Mouse (Mus musculus): ENCODE data around the gene 2410002F23Rik. TPM values are rescaled to one million over a fixed set of nuclear protein-coding genes. Genes with fewer than 3 reads are reported as not detected.

Gene 2410002F23Rik
- polyA plus RNA-seq, 1 experiment from 2014 or later, result 20.6 TPM

DNA sequence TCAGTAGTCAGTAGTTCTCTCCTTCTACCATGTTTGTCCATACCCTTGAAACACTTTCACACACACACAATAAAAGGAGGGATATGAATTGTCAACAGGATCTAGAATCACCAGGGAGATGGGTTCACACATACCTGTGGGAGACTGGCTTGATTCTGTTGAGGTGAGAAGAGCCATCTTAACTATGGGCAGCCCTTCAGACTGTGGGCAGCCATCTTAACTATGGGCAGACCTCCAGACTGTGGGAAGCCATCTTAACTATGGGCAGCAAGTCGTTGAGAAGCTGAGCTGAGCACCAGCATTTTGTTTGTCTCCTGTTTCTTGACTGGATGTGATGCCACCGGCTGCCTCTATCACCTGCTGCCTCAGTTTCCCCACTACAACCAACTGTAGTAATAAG is 24.8 kb downstream of the 2410002F23Rik start:
- Histone ChIP-seq H3K9ac (replicated peaks) (no peak overlapping the region), H3K4me3 (ENCODE audit: low read depth, low read length) (no peak overlapping the region), H3K4me1 (ENCODE audit: insufficient read depth) (no peaks in the 10 kb centered on the region), H3K27ac (ENCODE audit: low read depth) (no peak overlapping the region), H3K9me3 (ENCODE audit: low read length) (no peaks in the 10 kb centered on the region), H3K36me3 (replicated peaks; ENCODE audit: insufficient read depth, low read length) (no peaks in the 10 kb centered on the region), H3K4me2 (ENCODE audit: low read depth, low read length) (no peak overlapping the region), H3K27me3 (ENCODE audit: insufficient read depth, low read length) (peaks cover 3% of the 10 kb centered on the region; the same call in 1 of the 2 replicates)
- DNase-seq (no peak), ATAC-seq (no peak)
- 45% methylated on average over 2 of the region's 2 CpGs for WGBS (ENCODE audit: insufficient replicate concordance)
- TF ChIP-seq EP300 (IDR thresholded peaks at IDR 0.05; ENCODE audit: low read depth) (no peak), CTCF (IDR thresholded peaks at IDR 0.05; ENCODE audit: low read depth) (no peak)

DNA sequence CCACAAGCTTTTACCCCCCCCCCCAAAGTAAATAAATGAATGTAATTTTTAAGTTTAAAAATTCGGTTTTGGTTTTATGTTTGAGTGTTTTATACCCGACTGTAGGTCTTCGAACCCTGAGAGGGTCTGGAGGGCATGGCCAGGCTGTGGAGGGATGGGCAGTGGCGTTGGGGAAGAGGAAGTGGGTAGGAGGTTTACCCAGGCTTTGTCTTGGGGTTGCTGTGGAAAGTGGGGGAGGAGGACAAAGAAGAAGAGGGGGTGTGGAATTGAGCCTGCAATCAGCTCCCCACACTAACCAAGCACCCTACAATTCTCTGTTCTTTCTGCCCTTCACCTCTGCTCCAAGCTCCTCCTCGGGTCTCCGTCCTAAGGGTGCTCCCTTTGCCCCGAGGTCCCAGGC is 26.0 kb downstream of the 2410002F23Rik start:
- ATAC-seq (no peak), DNase-seq (no peak)
- no peak overlapping the region for H3K4me3 ChIP-seq (ENCODE audit: low read depth, low read length)
- peaks cover 3% of the 10 kb centered on the region; the same call in 1 of the 2 replicates for H3K27me3 ChIP-seq (ENCODE audit: insufficient read depth, low read length)
- no peak overlapping the region for H3K27ac ChIP-seq (ENCODE audit: low read depth)
- TF ChIP-seq CTCF (IDR thresholded peaks at IDR 0.05; ENCODE audit: low read depth) (no peak), EP300 (IDR thresholded peaks at IDR 0.05; ENCODE audit: low read depth) (no peak)
- H3K4me2 ChIP-seq (ENCODE audit: low read depth, low read length), result no peak overlapping the region
- no peaks in the 10 kb centered on the region for H3K4me1 ChIP-seq (ENCODE audit: insufficient read depth)
- 81% methylated on average over 6 of the region's 7 CpGs for WGBS (ENCODE audit: insufficient replicate concordance)
- H3K9me3 ChIP-seq (ENCODE audit: low read length), result no peaks in the 10 kb centered on the region
- no peaks in the 10 kb centered on the region for H3K36me3 ChIP-seq (replicated peaks; ENCODE audit: insufficient read depth, low read length)
- H3K9ac ChIP-seq (replicated peaks), result no peak overlapping the region

DNA sequence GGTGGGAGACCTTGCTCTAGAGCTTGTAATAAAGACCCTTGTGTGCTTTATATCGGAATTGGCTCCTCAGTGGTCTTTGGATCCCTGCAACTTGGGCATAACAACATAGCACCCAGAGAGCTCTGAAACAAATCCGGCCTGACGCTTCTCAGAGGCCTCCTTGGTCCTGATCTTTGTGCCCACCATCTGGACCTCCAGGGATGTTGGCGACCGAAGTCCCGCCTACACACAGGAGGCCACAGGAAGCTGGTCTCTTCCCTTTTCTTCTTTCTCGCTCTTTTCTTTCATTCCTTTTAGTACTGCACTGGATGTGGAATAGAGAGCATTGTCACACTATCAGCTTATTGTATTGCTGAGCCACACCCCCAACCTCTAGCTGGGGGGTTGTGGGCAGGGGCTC is 26.9 kb downstream of the 2410002F23Rik start:
- Histone ChIP-seq H3K9me3 (ENCODE audit: low read length) (no peaks in the 10 kb centered on the region), H3K9ac (replicated peaks) (no peak overlapping the region), H3K27me3 (ENCODE audit: insufficient read depth, low read length) (peaks cover 3% of the 10 kb centered on the region; the same call in 1 of the 2 replicates), H3K36me3 (replicated peaks; ENCODE audit: insufficient read depth, low read length) (no peaks in the 10 kb centered on the region), H3K4me3 (ENCODE audit: low read depth, low read length) (no peak overlapping the region), H3K4me1 (ENCODE audit: insufficient read depth) (no peaks in the 10 kb centered on the region), H3K4me2 (ENCODE audit: low read depth, low read length) (no peak overlapping the region), H3K27ac (ENCODE audit: low read depth) (no peak overlapping the region)
- DNase-seq, result no peak
- TF ChIP-seq CTCF (IDR thresholded peaks at IDR 0.05; ENCODE audit: low read depth) (no peak), EP300 (IDR thresholded peaks at IDR 0.05; ENCODE audit: low read depth) (no peak)
- ATAC-seq, result no peak
- WGBS (ENCODE audit: insufficient replicate concordance), result 57% methylated on average over 7 of the region's 7 CpGs

GRCm38 (mm10) chr7:44274096-44274495 is 27.6 kb downstream of the 2410002F23Rik start:
- no peak overlapping the region for H3K4me2 ChIP-seq (ENCODE audit: low read depth, low read length)
- H3K36me3 ChIP-seq (replicated peaks; ENCODE audit: insufficient read depth, low read length), result no peaks in the 10 kb centered on the region
- H3K27ac ChIP-seq (ENCODE audit: low read depth), result no peak overlapping the region
- H3K27me3 ChIP-seq (ENCODE audit: insufficient read depth, low read length), result peaks cover 3% of the 10 kb centered on the region; the same call in 1 of the 2 replicates
- no peaks in the 10 kb centered on the region for H3K9me3 ChIP-seq (ENCODE audit: low read length)
- H3K4me1 ChIP-seq (ENCODE audit: insufficient read depth), result no peaks in the 10 kb centered on the region
- DNase-seq, result no peak
- TF ChIP-seq EP300 (IDR thresholded peaks at IDR 0.05; ENCODE audit: low read depth) (no peak), CTCF (IDR thresholded peaks at IDR 0.05; ENCODE audit: low read depth) (no peak)
- no peak overlapping the region for H3K4me3 ChIP-seq (ENCODE audit: low read depth, low read length)
- no peak overlapping the region for H3K9ac ChIP-seq (replicated peaks)
- WGBS (ENCODE audit: insufficient replicate concordance), result 40% methylated on average over 11 of the region's 11 CpGs
- no peak for ATAC-seq

- no peaks in the 10 kb centered on the region for H3K4me1 ChIP-seq (ENCODE audit: insufficient read depth)
These were observed 29.0 kb downstream of the 2410002F23Rik start for GRCm38 (mm10) chr7:44275546-44275945.

GRCm38 (mm10) chr7:44276461-44277249 is 30.1 kb downstream of the 2410002F23Rik start:
- DNase-seq (no peak), ATAC-seq (no peak)
- no peaks in the 10 kb centered on the region for H3K36me3 ChIP-seq (replicated peaks; ENCODE audit: insufficient read depth, low read length)
- H3K4me3 ChIP-seq (ENCODE audit: low read depth, low read length), result no peak overlapping the region
- no peak overlapping the region for H3K27ac ChIP-seq (ENCODE audit: low read depth)
- WGBS (ENCODE audit: insufficient replicate concordance), result 72% methylated on average over 8 of the region's 10 CpGs
- peaks cover 3% of the 10 kb centered on the region; the same call in 1 of the 2 replicates for H3K27me3 ChIP-seq (ENCODE audit: insufficient read depth, low read length)
- no peak overlapping the region for H3K4me2 ChIP-seq (ENCODE audit: low read depth, low read length)
- no peaks in the 10 kb centered on the region for H3K9me3 ChIP-seq (ENCODE audit: low read length)
- no peak for TF ChIP-seq EP300 (IDR thresholded peaks at IDR 0.05; ENCODE audit: low read depth)
- no peak for TF ChIP-seq CTCF (IDR thresholded peaks at IDR 0.05; ENCODE audit: low read depth)
- no peaks in the 10 kb centered on the region for H3K4me1 ChIP-seq (ENCODE audit: insufficient read depth)
- no peak overlapping the region for H3K9ac ChIP-seq (replicated peaks)

More at GRCm38 (mm10) chr7:44275546-44275945, 29.0 kb downstream of the 2410002F23Rik start:
- Histone ChIP-seq H3K36me3 (replicated peaks; ENCODE audit: insufficient read depth, low read length) (no peaks in the 10 kb centered on the region), H3K9me3 (ENCODE audit: low read length) (no peaks in the 10 kb centered on the region), H3K9ac (replicated peaks) (no peak overlapping the region), H3K4me2 (ENCODE audit: low read depth, low read length) (no peak overlapping the region), H3K27ac (ENCODE audit: low read depth) (no peak overlapping the region), H3K27me3 (ENCODE audit: insufficient read depth, low read length) (peaks cover 3% of the 10 kb centered on the region; the same call in 1 of the 2 replicates), H3K4me3 (ENCODE audit: low read depth, low read length) (no peak overlapping the region)
- 63% methylated on average over 3 of the region's 3 CpGs for WGBS (ENCODE audit: insufficient replicate concordance)
- DNase-seq (no peak), ATAC-seq (no peak)
- TF ChIP-seq EP300 (IDR thresholded peaks at IDR 0.05; ENCODE audit: low read depth) (no peak), CTCF (IDR thresholded peaks at IDR 0.05; ENCODE audit: low read depth) (no peak)
